Mouse (Mus musculus) adrenal gland, adult 2 months (tissue): ENCODE measurements around the gene Scube1. TPM values are rescaled to one million over a fixed set of nuclear protein-coding genes. Genes with fewer than 3 reads are reported as not detected.

ENCODE experiments used
- DNase-seq: peaks from one replicate; pipeline ENCODE4 v3.0.0; 2021
- polyA plus RNA-seq: library from polyadenylated mRNA; depleted of rRNA; stranded (reverse); fragments of >200 nt; gene quantifications from 2 replicates; pipeline ENCODE4 v1.2.3, GENCODE M21; 2012
- total RNA-seq, 2 experiments: library from RNA; stranded (reverse); gene quantifications; 2 replicates each; pipeline ENCODE4 v1.2.3; 2021

Scube1 gene
- total and polyA plus RNA-seq, 3 experiments: 3.2 to 15.1 (median 9.1) TPM

DNA sequence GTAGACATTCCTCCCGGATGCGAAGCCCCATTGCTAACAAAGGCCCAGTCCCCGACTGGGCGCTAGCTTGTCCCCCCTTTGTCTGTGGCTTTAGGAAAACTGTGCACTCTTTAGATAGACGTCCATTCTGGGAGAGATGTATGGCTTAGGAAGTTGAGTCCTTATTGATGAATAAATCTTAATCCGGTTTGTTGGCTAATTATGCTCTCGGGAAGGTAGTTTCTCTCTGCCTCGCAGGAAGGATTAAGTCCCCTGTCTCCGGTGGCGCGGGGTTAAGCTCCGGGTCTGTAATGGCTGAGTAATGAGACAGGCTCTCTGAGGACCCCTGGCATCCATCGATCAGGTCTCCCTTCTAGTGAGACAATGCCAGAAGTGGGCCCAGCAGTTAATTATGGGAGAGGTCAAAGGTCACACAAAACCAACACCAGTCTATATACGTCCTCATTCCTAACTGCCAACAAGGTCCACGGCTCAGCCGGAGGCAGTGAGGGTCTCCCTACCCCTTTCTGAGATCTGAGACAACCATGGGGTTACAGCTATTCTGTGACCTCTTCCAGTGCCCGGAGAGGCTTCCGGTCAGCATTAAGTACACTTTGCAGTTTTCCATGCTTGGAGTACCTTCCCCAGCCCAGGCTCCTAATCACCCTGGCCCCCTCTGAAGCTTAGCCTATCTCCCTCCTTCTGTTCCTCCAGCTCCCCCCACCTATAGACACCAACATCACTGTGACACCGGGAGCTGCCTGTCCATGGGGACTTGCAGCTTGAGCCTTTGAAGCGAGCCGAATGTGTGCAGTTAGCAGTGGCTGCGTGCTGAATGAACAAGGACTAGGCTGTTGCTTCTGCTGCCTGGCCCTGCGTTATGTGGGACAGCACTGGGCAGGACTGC lies 14.7 kb downstream of the Scube1 start:
- DNase-seq: no peak

DNA sequence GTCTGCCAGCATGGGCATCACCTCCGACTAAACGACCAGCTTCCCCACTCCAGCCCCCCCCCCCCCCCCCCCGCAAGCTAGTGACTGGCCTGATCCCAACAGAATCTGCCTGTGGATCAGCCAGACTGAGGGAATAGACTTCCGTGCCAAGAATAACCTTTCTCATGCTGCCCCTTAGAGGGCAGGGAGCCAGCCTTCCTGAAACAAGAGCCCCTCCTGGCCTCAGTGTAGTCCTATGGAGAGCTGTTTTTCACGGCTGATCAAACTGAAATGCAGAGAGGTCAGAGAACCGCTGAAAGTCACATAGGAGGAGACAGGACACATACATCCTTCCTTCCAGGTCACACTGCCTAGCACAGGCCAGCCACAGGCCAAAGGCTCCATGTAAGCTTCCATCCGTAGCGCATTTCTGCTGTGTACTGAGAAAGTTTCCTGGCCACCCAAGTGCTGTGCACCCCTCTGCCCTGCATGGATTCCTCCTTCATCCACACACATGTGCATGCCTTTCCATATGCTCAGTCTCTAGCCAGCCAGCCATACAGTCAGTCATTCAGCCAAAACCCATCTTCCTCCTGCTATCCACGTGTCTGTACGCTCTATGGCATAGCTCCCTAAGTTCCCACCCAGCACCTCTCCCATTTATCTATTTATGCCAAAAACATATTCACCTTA lies 18.2 kb downstream of the Scube1 start:
- no peak for DNase-seq

DNA sequence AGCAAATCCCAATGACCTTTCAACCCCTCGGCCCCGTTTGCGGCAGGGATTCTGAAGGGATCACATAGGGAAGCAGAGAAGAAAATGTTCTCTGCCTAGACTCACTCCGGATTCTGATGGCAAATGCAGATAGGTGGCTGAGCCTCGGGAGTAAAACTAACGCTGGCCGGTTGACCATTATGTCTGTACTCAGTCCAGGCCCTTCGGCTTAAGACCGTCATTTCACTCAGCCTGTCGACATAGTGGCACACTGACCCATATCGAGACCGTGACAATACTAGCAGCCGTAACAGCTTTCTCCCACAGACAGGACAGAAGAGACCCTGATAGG lies 24.3 kb downstream of the Scube1 start:
- no peak for DNase-seq

DNA sequence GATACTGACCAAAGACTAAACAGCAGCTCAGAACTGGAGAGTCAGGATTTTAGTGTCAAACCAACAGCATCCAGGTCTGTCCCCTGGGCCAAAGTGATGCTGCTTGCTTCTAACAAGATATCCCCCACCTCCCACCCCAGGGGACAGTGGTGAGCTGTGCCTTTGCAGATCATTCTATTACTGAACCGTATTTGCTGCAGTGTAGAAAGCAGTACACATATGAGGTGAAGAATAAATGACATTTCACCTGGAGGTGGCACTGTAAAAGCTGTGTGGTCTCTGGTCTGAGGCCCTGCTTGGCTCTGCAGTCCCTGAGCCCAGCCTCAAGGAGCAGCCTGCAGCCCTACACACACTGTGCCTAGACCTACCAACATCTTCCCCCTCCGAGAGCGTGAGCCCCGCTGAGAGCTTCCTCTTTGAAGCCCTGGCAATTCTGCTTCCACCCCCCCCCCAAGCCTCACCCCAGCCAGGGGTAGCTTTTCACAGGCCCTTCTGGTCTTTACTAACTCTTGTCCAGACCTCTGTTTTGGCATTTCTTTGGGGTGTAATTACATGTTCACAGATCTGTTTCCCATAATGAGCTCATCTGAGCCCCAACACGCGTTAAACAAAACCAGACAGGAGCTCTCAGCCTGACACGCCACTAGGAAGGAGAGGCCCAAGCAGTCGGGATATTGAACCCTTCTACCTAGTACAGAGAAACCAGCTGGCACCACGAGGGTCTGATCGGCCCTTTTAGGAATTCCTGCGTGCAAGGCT lies 24.8 kb downstream of the Scube1 start:
- no peak for DNase-seq

DNA sequence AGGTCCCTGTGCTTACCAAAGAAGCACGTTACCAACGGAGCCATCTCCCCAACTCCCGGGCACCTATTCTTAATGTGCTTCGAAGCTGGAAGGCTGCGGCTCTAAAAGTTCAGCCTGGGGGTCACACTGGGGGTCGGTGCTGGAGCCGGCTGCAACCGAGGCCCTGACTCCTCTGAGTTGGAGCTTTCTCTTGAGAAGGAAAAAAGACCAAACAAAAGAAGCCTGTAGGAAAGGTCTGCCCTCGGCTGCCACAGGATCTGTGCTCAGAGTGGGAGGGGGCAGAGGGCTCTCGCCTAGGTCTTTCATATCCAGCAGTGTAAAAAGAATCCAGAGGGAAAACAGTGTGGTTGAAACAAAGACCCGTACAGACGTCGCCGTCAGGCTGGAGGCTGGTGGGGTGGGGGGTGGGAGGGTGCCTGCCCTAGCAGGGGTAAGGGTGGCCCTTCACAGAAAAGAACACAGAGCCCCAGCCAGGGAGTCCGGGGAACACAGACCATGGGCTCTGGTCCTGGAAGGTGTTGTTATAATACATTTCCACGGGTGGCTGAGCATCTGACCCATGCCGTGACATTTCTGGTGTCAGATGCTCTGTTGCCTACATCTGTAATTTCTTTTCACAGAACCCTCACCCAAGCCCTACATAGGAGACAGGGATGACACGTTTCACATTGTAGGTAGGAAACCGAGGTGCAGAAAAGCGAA lies 25.5 kb downstream of the Scube1 start:
- DNase-seq: no peak

DNA sequence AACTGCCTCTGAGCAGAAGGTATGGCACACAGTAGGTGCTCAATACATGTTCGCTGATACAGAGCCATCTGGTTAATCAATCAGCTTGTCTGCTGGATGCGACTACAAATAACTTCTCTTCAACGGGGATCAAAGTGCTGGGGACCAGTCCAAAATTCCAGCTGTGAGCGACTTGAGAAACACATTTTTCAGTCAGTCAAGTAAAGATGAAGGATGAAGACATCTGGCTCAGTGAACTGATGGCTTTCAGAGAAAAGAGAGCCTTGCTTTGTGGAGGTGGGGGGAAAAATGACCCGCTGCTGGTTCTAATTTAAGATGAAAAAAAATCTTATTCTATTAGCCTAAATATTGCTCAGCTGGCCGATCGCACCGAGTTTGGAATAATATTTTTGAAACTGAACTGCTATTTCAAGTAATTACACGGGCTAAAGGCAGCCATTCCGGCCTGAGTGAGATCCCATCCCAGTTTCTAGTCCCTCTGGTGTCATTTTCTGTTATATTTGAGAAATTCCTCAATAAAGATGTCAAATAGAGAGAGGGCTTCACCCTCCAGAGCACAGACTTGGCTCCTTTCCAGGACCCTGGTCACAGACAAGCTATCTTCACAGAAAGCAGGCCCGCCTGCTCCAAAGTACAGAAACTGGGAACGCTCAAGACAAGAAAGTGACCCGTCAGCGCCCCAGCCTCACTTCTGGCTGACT lies 28.0 kb downstream of the Scube1 start:
- no peak for DNase-seq

DNA sequence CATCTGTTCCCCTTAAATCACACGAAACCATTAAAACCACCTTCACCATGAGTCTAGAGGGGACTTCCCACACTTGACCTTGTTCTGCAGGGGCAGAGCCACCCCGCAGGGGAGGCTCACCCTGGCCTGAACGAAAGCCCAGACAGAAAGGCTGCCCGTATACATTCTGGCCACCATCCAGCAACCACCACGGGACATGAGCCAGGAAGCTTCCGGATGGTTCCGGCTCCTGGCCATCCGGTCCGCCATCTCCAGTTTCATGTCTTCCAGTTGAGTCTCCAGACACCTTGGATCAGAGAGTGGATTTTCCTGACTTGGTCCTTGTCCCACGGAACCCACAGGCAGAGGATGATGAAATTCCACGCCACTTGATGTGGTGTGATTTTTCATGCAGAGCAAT lies 29.7 kb downstream of the Scube1 start:
- no peak for DNase-seq

DNA sequence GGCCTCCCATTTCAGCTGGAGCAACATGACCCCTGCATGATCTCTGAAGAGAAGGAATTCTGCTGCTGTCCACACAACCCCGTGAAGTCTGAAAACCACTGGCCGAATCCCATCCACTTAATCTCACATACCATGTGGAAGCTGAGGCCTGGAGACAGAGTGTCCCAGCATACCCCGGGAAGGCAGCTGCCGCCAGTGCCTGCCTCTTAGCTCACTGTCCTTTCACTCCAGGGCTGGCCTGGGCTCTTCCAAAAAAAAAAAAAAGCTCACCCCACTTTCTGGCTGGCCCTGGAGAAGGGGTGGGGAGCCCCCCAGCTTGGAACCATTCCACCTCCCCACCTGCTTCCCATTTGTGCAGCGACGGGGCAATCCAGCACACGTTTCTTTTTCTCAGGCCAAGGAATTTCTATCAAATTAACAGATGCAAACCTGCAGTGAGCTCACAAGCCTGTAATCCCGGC lies 32.9 kb downstream of the Scube1 start:
- DNase-seq: no peak

DNA sequence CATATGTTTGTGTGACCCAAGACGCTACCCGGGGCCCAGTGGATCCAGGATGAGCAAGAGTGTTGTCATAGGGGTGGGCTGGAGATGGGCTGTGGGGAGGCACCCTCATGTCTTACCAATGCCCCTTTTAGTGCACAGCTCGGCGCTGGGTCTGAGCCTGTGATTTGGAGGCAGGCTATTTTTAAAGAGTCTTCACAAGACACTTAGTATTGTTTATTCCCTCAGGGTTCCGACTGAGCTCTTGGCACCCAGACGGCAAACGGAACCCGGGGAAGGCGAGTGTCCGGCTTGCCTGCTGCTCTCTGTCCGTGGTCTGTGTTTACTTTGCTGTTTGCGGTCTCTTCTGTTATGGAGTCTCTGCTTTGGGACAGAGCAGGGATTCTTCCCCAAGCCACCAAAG lies 34.9 kb downstream of the Scube1 start:
- no peak for DNase-seq

DNA sequence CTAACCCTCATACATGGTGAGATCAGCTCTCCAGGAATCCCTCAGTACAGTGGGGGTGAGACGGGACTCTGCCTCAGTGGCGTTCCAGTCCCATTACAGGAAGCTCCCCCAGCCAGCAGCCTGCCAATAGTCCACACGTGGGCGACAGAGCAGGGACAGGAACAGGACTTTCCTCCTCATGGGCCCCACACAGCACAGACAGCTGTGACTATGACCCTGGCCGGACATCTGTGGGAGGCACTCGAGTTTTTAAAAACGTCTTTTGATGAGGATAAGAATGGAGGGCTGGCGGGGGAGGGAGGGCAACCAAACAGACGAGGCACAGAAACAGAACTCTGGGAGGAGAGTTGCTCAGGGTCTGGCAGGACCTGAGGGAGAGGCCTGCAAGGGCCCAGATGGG lies 38.2 kb downstream of the Scube1 start:
- no peak for DNase-seq

DNA sequence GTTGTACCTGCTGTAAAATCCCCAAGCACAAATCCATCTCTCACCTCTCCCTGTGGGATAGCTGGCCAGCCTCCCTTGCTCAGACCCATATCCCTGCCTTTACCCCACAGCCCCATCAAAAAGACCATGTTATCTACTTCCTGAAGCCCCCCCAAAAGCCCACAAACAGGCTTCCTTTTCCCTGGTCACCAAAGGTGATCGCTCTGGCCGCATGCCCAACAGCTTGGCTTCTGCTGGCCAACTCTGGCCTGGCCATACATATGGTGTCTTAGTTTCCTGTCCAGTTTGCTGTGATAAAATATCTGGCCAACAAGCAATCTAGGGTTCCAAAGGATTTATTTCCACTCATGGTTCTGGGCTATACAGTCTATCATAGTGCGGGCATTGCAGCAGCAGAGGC lies 38.9 kb downstream of the Scube1 start:
- no peak for DNase-seq

DNA sequence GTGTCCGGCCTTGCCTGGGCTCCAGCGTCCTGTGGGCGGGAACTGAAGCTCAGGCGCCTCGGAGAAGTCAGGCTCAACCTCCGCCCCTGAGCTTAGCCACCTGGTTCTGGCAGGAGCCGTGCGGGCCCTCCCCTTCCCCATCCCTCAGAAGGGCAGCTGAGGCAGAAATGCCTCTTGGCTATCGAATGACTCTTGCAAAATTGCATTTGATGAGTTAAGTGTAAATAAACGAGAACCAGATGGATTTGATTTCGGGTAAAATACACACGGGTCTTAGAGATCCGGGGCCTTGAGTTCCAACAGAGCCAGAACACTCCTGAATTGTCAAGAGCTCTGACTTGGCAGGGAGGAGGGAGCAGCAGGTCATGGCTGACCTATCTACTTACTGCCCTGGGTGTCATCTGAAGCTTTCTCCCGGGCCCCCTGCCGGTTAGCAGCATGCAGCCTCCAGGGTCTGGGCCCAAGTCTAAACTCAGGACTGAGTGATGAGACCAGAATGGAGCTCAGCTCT lies 41.7 kb downstream of the Scube1 start:
- no peak for DNase-seq

DNA sequence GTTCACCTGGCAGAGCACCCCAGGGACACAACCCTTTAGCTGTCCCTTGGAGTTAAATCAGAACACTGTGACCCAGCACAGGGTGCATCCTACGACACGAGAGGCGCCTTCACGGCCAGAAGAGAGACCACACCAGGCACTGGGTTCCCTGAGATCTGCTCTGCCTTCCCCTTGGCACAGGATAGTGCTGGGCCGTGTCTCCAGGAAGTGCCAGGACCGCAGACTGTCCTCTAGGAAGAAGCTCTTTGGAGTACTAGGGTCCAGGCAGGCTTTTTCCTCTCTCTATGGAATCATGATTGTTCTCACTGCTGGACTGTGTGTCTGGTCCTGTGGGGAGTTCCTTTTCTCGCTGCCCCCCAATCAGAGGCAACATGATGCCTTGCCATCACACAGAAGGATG lies 44.5 kb downstream of the Scube1 start:
- no peak for DNase-seq

DNA sequence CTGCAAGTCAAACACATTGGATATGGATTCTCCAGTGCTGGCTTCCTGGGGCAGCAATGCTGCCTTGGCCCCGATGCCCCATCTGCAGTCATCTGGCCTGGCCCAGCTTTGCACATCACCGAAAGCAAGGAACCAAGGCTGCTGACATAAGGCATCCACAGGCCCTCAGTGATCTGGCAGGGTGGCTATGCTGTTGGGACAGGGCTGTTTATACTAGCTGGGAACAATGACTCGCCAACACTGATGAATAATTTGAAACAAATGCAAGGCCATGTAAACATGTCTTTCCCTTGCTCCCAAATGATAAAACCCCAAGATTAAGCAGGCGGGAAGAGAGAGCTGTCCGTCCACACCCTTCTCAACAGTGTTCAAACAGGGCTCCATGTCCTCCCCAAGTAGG lies 45.1 kb downstream of the Scube1 start:
- peak; percentile 80 for DNase-seq

DNA sequence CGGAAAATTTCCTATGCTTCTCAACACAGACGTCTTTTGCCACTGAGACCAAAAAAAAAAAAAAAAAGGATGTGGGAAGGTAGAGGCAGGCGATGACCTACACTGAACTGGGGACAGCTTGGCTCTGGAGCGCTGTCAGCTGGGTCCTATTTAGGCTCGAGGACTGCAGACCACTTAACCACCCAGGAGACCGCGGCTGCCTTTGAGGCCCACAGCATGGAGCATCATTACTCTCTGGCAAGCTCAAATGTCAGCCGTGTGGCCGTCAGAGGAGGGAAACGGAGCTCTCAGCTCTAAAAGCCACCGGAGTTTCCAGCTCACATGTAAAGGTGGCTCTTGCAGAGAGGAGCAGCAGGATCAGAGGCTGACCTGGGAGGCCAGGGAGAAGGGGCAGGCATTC lies 46.2 kb downstream of the Scube1 start:
- no peak for DNase-seq

DNA sequence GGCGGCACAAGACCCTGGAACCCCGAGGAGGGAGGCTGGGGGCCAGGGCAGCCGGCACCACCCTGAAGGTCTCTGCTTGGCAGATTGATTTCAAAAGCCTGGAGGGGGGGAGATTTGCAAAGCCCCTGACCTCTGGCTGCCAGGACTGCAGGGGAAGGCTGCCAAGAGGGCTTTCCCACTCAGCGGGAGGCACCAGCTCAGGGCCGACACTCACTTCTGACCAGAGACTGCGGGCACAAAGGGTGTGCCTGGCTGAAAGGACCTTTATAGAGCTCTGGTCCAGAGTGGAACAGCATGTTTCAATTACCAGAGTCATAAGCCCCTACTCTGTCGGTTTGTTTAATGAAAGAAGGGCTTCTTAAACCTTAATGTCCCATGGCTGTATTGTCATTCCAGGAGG lies 46.7 kb downstream of the Scube1 start:
- peak; percentile 63 for DNase-seq

DNA sequence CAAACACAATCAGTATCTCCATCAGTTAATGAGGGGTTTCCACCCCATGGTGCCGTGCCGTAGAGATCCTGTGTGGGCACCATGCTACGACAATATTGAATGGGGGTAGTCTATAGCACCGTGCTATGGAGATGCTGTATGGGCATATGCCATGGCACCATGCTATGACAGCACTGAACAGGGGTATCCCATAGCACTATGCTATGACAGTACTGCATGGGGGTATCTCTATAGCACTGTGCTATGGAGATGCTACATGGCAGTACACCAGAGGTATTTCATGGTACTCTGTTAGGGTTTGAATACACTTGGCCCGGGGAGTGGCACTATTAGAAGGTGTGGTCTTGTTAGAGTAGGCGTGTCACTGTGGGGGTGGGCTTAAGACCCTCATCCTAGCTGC lies 47.7 kb downstream of the Scube1 start:
- DNase-seq: no peak

DNA sequence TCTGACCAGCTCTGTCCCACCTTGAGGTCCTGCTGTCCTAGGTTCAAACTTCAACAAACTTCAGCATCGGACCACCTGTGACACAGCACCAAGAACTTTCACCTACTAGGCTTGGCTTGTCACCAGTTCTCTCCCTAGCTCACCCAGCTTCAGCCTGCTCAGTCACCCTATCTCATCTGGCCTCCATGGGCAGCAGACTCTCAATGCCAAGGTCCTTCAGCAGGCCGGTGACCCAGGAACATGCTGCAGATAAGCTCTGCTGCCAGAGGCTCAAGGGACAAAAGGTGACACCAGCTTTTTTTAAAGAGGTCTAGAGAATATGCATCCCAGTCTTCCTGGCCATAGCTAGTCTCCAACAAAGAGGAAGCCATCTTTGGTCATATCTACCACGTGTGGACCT lies 48.5 kb downstream of the Scube1 start:
- peak; percentile 51 for DNase-seq

DNA sequence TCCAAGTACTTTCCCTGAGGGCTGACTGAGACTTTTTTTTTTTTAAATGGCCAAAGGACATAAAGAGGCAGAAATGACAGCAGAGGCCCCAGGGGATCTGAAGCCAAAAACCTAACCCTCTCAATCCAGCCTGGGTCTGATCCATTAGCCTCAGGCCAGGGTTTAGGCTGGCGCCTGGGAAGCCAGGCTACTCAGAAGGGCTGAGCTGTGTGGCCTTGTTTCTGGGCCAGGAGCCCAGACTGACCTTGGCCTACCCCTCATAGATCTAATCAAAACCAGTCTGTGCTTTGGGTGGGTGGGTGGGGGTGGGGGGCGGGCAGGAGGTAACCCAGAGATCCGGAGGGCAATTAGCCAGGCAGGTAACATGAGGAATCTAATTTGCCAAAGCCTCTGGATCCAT lies 51.2 kb downstream of the Scube1 start:
- peak; percentile 61 for DNase-seq

DNA sequence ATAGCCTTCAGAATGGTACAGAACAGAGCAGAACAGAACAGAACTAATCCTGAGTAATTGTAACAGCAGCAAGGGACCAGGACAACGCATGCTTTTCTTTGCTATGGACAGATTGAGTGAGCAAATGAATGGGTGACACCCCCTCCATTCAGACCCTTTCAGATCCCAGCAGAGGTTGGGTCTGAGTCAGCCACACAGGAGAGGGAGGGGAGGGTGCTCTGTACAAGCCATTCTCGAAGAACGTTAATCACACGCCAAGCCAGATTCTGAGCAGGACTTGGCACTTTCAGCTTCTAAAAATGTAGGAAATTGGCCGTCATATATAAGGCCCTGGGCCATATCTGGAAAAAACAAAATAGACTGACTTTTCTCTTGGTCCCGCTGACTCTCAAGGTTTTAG lies 57.3 kb downstream of the Scube1 start:
- no peak for DNase-seq

DNA sequence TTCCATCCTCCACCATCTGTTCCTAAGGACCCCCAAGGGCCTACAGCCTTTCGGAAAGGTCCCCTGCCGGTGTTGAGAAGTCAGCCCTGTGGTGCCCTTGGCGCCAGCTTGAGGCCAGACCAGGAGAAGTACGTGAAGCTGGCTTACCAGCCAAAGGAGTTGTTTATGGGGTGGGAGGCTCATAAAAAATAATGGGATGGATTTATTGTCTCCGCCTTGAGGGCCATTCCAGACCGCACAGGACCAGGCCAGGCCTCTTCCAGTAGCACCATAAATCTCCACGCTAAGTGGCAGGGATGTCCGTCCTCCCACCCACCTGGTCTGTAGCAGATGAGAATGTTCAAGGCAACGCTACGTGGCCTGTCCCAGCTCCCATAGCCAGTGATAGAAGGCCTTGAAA lies 58.4 kb downstream of the Scube1 start:
- no peak for DNase-seq

DNA sequence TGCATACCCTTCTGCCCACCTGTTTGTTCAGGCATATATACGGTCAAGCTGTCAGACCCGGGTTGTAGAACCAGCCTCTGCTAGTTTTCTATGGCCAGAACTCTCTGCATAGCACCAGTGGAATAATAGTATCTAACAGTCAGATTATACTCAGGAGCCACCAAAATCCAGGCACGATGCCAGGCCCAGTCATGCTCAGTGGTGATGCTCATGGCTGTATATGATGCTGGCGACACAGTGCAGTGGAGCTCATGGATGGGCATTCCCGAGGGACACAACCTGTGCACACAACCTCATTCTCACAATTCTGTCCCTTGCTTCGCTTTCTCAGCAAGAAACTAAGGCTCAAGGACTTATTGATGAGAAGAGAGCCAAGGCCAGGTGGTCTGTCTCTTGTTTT lies 58.8 kb downstream of the Scube1 start:
- peak; percentile 24 for DNase-seq
